Mouse (Mus musculus): Measurements from ENCODE around the gene Psmf1. TPM values are rescaled to one million over a fixed set of nuclear protein-coding genes. Genes with fewer than 3 reads are reported as not detected.

Gene Psmf1
- polyA plus RNA-seq, 1 experiment from 2014 or later, result 40.0 TPM

DNA sequence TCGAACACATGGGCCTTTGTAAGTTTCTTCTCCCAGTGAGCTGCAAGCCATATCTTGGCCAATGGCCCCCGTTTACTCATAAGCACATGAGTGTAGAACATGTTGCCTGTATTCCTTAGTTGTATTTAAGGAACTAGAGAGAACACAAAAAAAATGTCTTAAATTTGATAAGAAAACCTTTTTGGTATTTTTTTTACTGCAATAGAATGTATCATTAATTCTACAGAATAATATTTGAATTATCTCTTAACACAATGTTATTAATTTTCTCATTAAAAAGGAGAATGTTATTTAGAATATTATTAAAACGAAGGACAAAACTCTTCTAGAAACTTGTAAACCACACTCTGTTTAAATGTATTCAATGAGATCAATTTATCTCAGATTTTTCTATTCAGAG is 75.6 kb downstream of the Psmf1 start, which contains the start of gene Rad21l:
Gene Rad21l (minus strand): TSS at position 101 of the 400 bp plus-strand sequence.
- H3K9ac ChIP-seq, result no peak within 1 kb of the TSS
- no peaks in the 10 kb centered on the region for H3K4me1 ChIP-seq
- H3K27ac ChIP-seq, result no peak within 1 kb of the TSS
- no peaks in the 10 kb centered on the region for H3K9me3 ChIP-seq
- no peak within 1 kb of the TSS for H3K4me3 ChIP-seq
- H3K4me2 ChIP-seq, result no peak within 1 kb of the TSS
- H3K27me3 ChIP-seq, result peaks cover 8% of the 10 kb centered on the region
- WGBS, result 68% methylated on average over 3 of the region's 3 CpGs
- no peak for ATAC-seq (ENCODE audit: insufficient number of reproducible peaks, low FRiP score, low TSS enrichment, low read depth)
- H3K36me3 ChIP-seq, result no peaks in the 10 kb centered on the region

Other genes with a start within 250 kb of the Psmf1 start
- gene Fkbp1a, start 201.7 kb downstream of the Psmf1 start, polyA plus RNA-seq (2015; fragmentation: Nextera tagmentation; extraction: Ambion mirVana), result 501 and 547 TPM in 2 replicates
- 1.7 and 2.4 TPM in 2 replicates for gene Sdcbp2, start 171.6 kb downstream of the Psmf1 start, polyA plus RNA-seq (2015; fragmentation: Nextera tagmentation; extraction: Ambion mirVana)
- gene Snph, start 111.6 kb downstream of the Psmf1 start, polyA plus RNA-seq (2015; fragmentation: Nextera tagmentation; extraction: Ambion mirVana), result 0.68 and 1.0 TPM in 2 replicates
- gene Rad21l, start 75.7 kb downstream of the Psmf1 start, polyA plus RNA-seq (2015; fragmentation: Nextera tagmentation; extraction: Ambion mirVana), result not detected in 2 replicates
- gene Tmem74b, start 42.2 kb downstream of the Psmf1 start, polyA plus RNA-seq (2015; fragmentation: Nextera tagmentation; extraction: Ambion mirVana), result 2.2 and 2.4 TPM in 2 replicates
- gene Rspo4, start 98.7 kb upstream of the Psmf1 start, polyA plus RNA-seq (2015; fragmentation: Nextera tagmentation; extraction: Ambion mirVana), result 0.73 and 0.84 TPM in 2 replicates
- 0.60 and 0.68 TPM in 2 replicates for gene Angpt4, start 167.0 kb upstream of the Psmf1 start, polyA plus RNA-seq (2015; fragmentation: Nextera tagmentation; extraction: Ambion mirVana)
- 23.3 and 23.4 TPM in 2 replicates for gene Fam110a, start 236.0 kb upstream of the Psmf1 start, polyA plus RNA-seq (2015; fragmentation: Nextera tagmentation; extraction: Ambion mirVana)

All from limb, embryonic 15.5 days (tissue).